Mouse (Mus musculus): Measurements from ENCODE around the gene Gm20388. TPM values are rescaled to one million over a fixed set of nuclear protein-coding genes. Genes with fewer than 3 reads are reported as not detected.

The Gm20388 gene
- total RNA-seq, 1 experiment from 2014 or later: 18.4 TPM

- peak; percentile 34 to 39; a peak in 2 of 4 replicates for ATAC-seq (replicated peaks in 1 of 2; ENCODE audit: insufficient read depth in 1 of 2, low FRiP score in 2 of 2, low TSS enrichment in 1 of 2, low read depth in 1 of 2, poor library complexity in 2 of 2, severe bottlenecking in 2 of 2)
Observed at GRCm38 (mm10) chr8:120377803-120378189, 467.2 kb downstream of the Gm20388 start.

GRCm38 (mm10) chr8:120378306-120378705, 467.7 kb downstream of the Gm20388 start:
- ATAC-seq (replicated peaks in 1 of 2; ENCODE audit: insufficient read depth in 1 of 2, low FRiP score in 2 of 2, low TSS enrichment in 1 of 2, low read depth in 1 of 2, poor library complexity in 2 of 2, severe bottlenecking in 2 of 2): no peak

- ATAC-seq (replicated peaks in 1 of 2; ENCODE audit: insufficient read depth in 1 of 2, low FRiP score in 2 of 2, low TSS enrichment in 1 of 2, low read depth in 1 of 2, poor library complexity in 2 of 2, severe bottlenecking in 2 of 2): no peak
Observed at GRCm38 (mm10) chr8:120379015-120379414, 468.4 kb downstream of the Gm20388 start.

- ATAC-seq (replicated peaks in 1 of 2; ENCODE audit: insufficient read depth in 1 of 2, low FRiP score in 2 of 2, low TSS enrichment in 1 of 2, low read depth in 1 of 2, poor library complexity in 2 of 2, severe bottlenecking in 2 of 2): no peak
Observed at GRCm38 (mm10) chr8:120381865-120382264, 471.2 kb downstream of the Gm20388 start.

GRCm38 (mm10) chr8:120382436-120383203, 472.0 kb downstream of the Gm20388 start:
- peak; percentile 54 to 66; a peak in 3 of 4 replicates for ATAC-seq (replicated peaks in 1 of 2; ENCODE audit: insufficient read depth in 1 of 2, low FRiP score in 2 of 2, low TSS enrichment in 1 of 2, low read depth in 1 of 2, poor library complexity in 2 of 2, severe bottlenecking in 2 of 2)

DNA sequence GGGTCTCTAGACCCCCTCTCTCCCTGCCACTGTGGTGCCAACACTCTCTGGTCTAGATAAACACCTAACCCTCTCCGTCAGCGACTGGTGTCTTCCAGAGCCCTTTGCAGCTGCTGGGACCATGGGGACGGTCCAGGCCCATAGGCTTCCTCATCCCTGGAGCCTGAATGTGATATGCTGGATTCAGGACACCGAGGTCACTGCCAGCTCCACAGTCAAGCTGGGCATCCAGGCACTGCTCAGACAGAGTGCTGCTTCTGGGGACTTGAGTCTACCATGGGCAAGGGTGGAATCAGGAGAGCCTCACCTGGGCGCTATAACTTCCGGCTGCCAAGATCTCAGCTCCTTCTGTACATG, 472.5 kb downstream of the Gm20388 start:
- ATAC-seq (replicated peaks in 1 of 2; ENCODE audit: insufficient read depth in 1 of 2, low FRiP score in 2 of 2, low TSS enrichment in 1 of 2, low read depth in 1 of 2, poor library complexity in 2 of 2, severe bottlenecking in 2 of 2): no peak

DNA sequence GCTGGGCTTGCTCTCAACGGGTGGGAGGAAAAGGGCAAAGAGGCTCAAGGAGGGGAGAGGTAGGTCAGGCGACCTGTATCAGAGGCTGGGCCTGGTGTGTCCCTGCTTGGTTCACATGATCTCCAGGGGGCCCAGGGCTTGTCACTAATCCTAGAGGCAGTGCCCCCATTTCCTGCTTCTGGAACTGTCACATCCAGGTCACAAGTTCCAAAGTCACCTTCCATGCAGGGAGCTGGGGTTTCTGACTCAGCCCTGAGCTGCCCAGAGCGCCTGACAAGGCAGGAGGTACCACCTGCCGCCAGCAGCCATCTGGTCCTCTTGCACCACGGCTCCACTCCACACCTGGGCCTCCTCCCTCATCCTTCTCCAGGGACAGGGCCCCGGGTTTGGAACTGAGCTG, 473.1 kb downstream of the Gm20388 start:
- 0 out of 4 replicates have a peak, but pooled peaks of 1 of the 2 experiments have one; percentile 11 for ATAC-seq (replicated peaks in 1 of 2; ENCODE audit: insufficient read depth in 1 of 2, low FRiP score in 2 of 2, low TSS enrichment in 1 of 2, low read depth in 1 of 2, poor library complexity in 2 of 2, severe bottlenecking in 2 of 2)

DNA sequence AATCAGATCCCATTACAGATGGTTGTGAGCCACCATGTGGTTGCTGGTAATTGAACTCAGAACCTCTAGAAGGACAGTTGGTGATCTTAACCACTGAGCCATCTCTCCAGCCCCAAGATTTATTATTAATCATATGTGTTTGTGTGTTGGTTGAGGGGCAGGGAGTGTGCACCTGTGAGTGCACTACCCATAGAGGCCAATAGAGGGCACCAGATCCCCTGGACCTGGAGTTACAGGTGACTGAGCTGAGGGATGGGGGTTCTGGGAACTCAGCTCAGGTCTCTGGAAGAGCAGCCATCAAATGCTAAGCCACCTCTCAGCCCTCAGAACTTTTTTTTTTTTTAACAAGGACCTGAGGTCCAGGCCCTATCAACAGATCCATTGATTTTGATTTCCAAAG, 474.1 kb downstream of the Gm20388 start:
- no peak for ATAC-seq (replicated peaks in 1 of 2; ENCODE audit: insufficient read depth in 1 of 2, low FRiP score in 2 of 2, low TSS enrichment in 1 of 2, low read depth in 1 of 2, poor library complexity in 2 of 2, severe bottlenecking in 2 of 2)

DNA sequence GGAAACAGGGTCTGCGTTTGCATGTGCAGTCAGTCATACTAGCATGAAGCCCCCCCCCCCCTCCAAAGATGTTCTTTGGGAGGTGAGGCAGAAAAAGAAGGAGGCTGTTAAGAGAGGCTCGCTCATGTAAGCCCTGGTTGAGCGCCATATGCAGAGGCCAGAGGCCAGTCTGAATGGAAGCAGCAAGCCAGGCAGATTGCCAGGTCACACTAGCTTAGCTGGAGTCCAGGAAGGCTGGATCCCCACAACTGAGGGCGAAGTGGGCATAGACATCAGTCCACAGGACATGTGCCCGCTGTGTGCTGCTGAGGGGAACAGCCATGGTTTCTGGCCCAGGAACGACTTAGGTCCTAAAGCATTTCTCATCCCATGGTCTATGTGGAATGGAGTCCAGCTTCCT, 477.6 kb downstream of the Gm20388 start:
- ATAC-seq (replicated peaks in 1 of 2; ENCODE audit: insufficient read depth in 1 of 2, low FRiP score in 2 of 2, low TSS enrichment in 1 of 2, low read depth in 1 of 2, poor library complexity in 2 of 2, severe bottlenecking in 2 of 2): no peak

GRCm38 (mm10) chr8:120390598-120390997, 480.0 kb downstream of the Gm20388 start:
- ATAC-seq (replicated peaks in 1 of 2; ENCODE audit: insufficient read depth in 1 of 2, low FRiP score in 2 of 2, low TSS enrichment in 1 of 2, low read depth in 1 of 2, poor library complexity in 2 of 2, severe bottlenecking in 2 of 2): no peak

DNA sequence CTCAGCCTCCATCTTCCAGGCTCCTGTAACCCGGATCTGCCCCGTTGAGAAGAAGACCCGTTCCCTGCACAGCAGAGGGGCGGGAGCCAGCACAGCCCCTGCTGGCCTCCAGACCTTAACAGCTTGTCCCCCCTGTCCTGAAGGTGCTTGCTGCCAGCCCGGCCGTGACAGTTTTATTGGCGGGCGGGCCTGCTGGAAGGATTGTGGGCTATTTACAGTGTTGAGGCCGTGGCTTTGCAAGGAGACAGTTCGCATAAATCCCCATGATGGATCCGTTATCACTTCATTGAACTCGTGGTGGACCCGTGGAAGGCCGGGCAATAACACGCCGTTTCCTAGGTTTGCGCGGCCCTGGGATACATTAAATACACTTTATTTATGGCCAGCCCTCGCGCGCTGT, 481.2 kb downstream of the Gm20388 start:
- ATAC-seq (replicated peaks in 1 of 2; ENCODE audit: insufficient read depth in 1 of 2, low FRiP score in 2 of 2, low TSS enrichment in 1 of 2, low read depth in 1 of 2, poor library complexity in 2 of 2, severe bottlenecking in 2 of 2): no peak

DNA sequence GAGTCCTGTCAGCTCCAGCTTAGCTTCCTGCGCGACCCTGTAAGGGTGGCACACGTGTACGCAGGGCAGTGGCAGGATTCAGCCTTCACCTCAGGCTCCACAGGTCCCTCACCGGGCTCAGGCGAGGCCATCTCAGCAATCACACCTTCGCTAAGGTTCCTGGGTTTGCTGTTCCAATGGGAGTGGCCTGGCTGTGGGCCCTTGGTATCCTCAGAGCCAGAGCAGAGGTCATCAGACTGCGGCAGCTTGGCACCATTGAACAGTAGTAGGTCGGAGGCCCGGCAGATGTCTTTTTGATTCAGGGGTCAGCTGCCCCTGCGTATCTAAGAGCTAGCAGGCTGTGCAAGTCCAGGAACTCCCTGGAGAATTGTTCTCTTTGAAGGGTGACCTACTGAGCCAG, 482.4 kb downstream of the Gm20388 start:
- ATAC-seq (replicated peaks in 1 of 2; ENCODE audit: insufficient read depth in 1 of 2, low FRiP score in 2 of 2, low TSS enrichment in 1 of 2, low read depth in 1 of 2, poor library complexity in 2 of 2, severe bottlenecking in 2 of 2): no peak

GRCm38 (mm10) chr8:120393871-120394275, 483.2 kb downstream of the Gm20388 start:
- ATAC-seq (replicated peaks in 1 of 2; ENCODE audit: insufficient read depth in 1 of 2, low FRiP score in 2 of 2, low TSS enrichment in 1 of 2, low read depth in 1 of 2, poor library complexity in 2 of 2, severe bottlenecking in 2 of 2): no peak

DNA sequence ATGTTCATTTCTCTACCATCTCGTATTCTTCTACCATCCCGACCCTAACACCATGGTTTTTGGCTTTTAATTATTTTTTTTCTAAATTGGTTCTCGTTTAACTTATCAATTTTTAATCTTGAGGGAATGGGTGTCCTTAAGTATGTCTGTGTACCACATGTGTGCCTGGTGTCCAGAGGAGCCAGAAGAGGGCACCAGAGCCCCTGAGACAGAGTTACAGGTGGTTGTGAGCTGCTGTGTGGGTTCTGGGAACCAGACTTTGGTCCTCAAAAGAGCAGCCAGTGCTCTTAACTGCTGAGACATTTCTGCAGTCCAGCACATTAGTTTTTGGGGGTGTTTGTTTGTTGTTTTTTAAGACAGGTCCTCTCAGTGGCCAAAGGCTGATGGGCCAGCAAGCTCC, 485.3 kb downstream of the Gm20388 start:
- no peak for ATAC-seq (replicated peaks in 1 of 2; ENCODE audit: insufficient read depth in 1 of 2, low FRiP score in 2 of 2, low TSS enrichment in 1 of 2, low read depth in 1 of 2, poor library complexity in 2 of 2, severe bottlenecking in 2 of 2)

- peak; percentile 62 to 68 for ATAC-seq (replicated peaks in 1 of 2; ENCODE audit: insufficient read depth in 1 of 2, low FRiP score in 2 of 2, low TSS enrichment in 1 of 2, low read depth in 1 of 2, poor library complexity in 2 of 2, severe bottlenecking in 2 of 2)
Observed at GRCm38 (mm10) chr8:120396756-120397155, 486.1 kb downstream of the Gm20388 start.

- no peak for ATAC-seq (replicated peaks in 1 of 2; ENCODE audit: insufficient read depth in 1 of 2, low FRiP score in 2 of 2, low TSS enrichment in 1 of 2, low read depth in 1 of 2, poor library complexity in 2 of 2, severe bottlenecking in 2 of 2)
Observed at GRCm38 (mm10) chr8:120397444-120398411, 487.1 kb downstream of the Gm20388 start.

DNA sequence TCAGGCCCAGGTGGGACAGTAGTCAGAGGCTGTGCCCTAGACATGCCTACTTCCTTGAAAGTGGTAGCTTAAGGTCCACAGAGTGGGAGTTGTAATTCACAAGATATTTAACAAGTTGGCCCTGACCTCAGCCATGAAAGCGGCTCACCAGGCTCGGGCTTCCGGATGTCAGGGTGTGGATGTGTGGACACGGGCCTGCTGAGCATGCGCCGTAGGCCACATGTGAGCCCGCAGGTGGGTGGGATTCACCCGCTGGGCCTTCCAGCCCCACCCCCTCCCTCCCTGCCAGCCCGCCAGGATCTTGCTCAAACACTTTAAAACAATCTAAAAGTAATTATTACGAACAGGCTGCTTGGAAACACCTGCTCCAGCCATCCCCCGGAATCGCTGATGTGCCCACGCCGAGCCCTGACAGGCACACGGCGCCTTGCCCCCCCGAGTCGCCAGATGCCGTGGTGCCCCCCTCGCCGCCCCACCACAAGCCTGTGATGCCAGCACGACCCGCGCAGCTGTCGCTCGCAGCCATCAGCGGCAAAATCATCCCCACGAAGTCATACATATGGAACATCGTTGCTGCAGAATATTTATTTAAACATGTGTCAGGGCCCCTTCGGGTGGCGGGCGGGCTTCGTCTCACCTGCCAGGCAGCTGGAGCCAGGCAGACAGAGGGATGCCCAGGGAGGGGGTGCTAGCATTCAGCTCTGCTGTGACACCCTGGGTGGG, 488.7 kb downstream of the Gm20388 start:
- no peak for ATAC-seq (replicated peaks in 1 of 2; ENCODE audit: insufficient read depth in 1 of 2, low FRiP score in 2 of 2, low TSS enrichment in 1 of 2, low read depth in 1 of 2, poor library complexity in 2 of 2, severe bottlenecking in 2 of 2)

- ATAC-seq (replicated peaks in 1 of 2; ENCODE audit: insufficient read depth in 1 of 2, low FRiP score in 2 of 2, low TSS enrichment in 1 of 2, low read depth in 1 of 2, poor library complexity in 2 of 2, severe bottlenecking in 2 of 2): no peak
Observed at GRCm38 (mm10) chr8:120401216-120401615, 490.6 kb downstream of the Gm20388 start.
